Mouse (Mus musculus) limb, embryonic 14.5 days (tissue): ENCODE results near the gene Gm17651. TPM values are rescaled to one million over a fixed set of nuclear protein-coding genes. Genes with fewer than 3 reads are reported as not detected.

Experiments used
- ATAC-seq: fragments of 200-750 bp; cut with Nextera tagmentation; 2 replicates; pipeline ENCODE4 v1.8.0; 2017; ENCODE audit warnings: low read depth, moderate number of reproducible peaks, moderate TSS enrichment; ENCODE audit not compliant: low FRiP score
- DNase-seq: peaks from one replicate; pipeline ENCODE4 v3.0.0-alpha.2; 2015; ENCODE audit warnings: low spot score
- H3K27ac ChIP-seq: fragments of 300-500 bp; sonication (generic); replicated peaks from 2 replicates; pipeline ENCODE4 v1.5.1; 2014; ENCODE audit warnings: low read depth, mild to moderate bottlenecking, low read length, moderate library complexity, mixed read lengths
- H3K27me3 ChIP-seq: fragments of 300-500 bp; sonication (generic); 2 replicates; pipeline ENCODE4 v1.6.1; 2014; ENCODE audit warnings: low read length, mixed read lengths; ENCODE audit not compliant: control insufficient read depth, insufficient read depth
- H3K36me3 ChIP-seq: fragments of 300-500 bp; sonication (generic); 2 replicates; pipeline ENCODE4 v1.6.1; 2014; ENCODE audit warnings: mild to moderate bottlenecking, low read length, moderate library complexity, mixed read lengths; ENCODE audit not compliant: control insufficient read depth, insufficient read depth
- H3K4me1 ChIP-seq: fragments of 300-500 bp; sonication (generic); 2 replicates; pipeline ENCODE4 v1.6.1; 2014; ENCODE audit warnings: antibody characterized with exemption, low read length, mixed read lengths; ENCODE audit not compliant: control insufficient read depth, insufficient read depth
- H3K4me2 ChIP-seq: fragments of 300-500 bp; sonication (generic); replicated peaks from 2 replicates; pipeline ENCODE4 v1.6.1; 2014; ENCODE audit warnings: low read depth, mild to moderate bottlenecking, low read length, moderate library complexity; ENCODE audit not compliant: severe bottlenecking
- H3K4me3 ChIP-seq: fragments of 300-500 bp; sonication (generic); replicated peaks from 2 replicates; pipeline ENCODE4 v1.5.1; 2014; ENCODE audit warnings: low read length
- H3K9ac ChIP-seq: fragments of 300-500 bp; sonication (generic); 2 replicates; pipeline ENCODE4 v1.6.1; 2014; ENCODE audit warnings: mild to moderate bottlenecking, low read depth, low read length, moderate library complexity; ENCODE audit not compliant: severe bottlenecking
- H3K9me3 ChIP-seq: fragments of 300-500 bp; sonication (generic); 2 replicates; pipeline ENCODE4 v1.6.1; 2016; ENCODE audit warnings: low read length; ENCODE audit not compliant: control insufficient read depth
- POLR2A ChIP-seq: fragments of 200-500 bp; IDR thresholded peaks from 2 replicates; pipeline ENCODE4 v1.8.0; 2012; ENCODE audit warnings: inconsistent platforms, mild to moderate bottlenecking, moderate library complexity, borderline replicate concordance; ENCODE audit not compliant: insufficient read depth, insufficient read length; ENCODE audit errors: extremely low read depth
- WGBS: fragments of 180-500 bp; shearing (Covaris S2); extraction: QIAGEN DNeasy Blood & Tissue Kit; methylation state at CpG from one replicate; pipeline ENCODE4 v1.1.7; 2014; 5-methylcytosine and 5-hydroxymethylcytosine counted together
- polyA plus RNA-seq, 2 experiments: library from polyadenylated mRNA; depleted of rRNA in 1 of 2; stranded (reverse) in 1 of 2; unstranded in 1 of 2; fragments of >200 nt; fragmentation: Nextera tagmentation in 1 of 2; extraction: Ambion mirVana in 1 of 2; gene quantifications; 2 replicates each; pipeline versions ENCODE4 v1.2.1 to v1.2.3; 2012 to 2014

Gm17651 gene
- polyA plus RNA-seq, 2 experiments = not detected

DNA sequence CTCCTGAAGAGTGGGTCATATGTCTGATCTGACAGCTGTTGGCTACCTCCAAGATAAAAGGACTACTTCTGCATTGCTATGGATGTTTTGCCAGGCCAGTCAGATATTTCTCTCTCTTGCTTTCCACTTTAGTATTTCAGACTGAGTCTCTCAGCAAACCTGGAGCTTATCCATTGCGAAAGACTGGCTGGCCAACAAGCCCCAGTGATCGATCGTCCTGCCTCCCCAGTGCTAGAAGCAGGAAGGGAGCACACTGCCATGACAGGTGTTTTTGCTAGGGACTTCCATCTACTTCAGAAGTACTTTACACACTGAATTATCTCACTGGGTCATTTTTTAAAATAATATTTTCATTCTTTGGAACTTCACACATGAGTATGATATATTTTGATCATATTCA lies 3.9 kb upstream of the Gm17651 start:
- no peak overlapping the region for H3K9ac ChIP-seq
- H3K4me2 ChIP-seq = no peak overlapping the region
- H3K4me1 ChIP-seq = peaks cover 6% of the 10 kb centered on the region
- WGBS = 87% methylated on average over 3 of the region's 3 CpGs
- ATAC-seq (no peak), DNase-seq (no peak)
- no peaks in the 10 kb centered on the region for H3K27me3 ChIP-seq
- TF ChIP-seq POLR2A = no peak
- no peak overlapping the region for H3K4me3 ChIP-seq
- no peaks in the 10 kb centered on the region for H3K9me3 ChIP-seq
- no peaks in the 10 kb centered on the region for H3K36me3 ChIP-seq
- no peak overlapping the region for H3K27ac ChIP-seq

DNA sequence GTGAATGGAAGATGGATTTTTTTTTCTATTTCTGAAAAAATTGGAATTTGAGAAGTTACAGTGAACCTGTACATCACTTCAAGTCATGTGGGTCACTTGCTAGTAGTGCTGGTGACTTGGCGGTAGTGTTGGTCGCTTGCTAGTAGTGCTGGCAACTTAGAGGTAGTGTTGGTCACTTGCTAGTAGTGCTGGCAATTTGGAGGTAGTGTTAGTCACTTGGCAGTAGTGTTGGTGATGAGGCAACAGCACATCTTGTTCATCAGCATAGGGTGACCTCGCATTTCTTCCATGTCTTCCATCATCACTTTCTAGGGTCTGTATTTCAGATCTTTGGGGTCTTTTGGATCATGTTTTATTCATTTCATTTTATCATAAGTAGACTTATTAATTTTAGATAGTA lies 1.6 kb upstream of the Gm17651 start:
- Histone ChIP-seq H3K36me3 (peaks cover 5% of the 10 kb centered on the region), H3K4me1 (peaks cover 3% of the 10 kb centered on the region; the same call in 1 of the 2 replicates), H3K4me3 (no peak overlapping the region), H3K4me2 (no peak overlapping the region), H3K27ac (no peak overlapping the region), H3K27me3 (no peaks in the 10 kb centered on the region), H3K9ac (no peak overlapping the region), H3K9me3 (no peaks in the 10 kb centered on the region)
- no peak for TF ChIP-seq POLR2A
- ATAC-seq (no peak), DNase-seq (no peak)
- WGBS = 90% methylated on average over 3 of the region's 3 CpGs

DNA sequence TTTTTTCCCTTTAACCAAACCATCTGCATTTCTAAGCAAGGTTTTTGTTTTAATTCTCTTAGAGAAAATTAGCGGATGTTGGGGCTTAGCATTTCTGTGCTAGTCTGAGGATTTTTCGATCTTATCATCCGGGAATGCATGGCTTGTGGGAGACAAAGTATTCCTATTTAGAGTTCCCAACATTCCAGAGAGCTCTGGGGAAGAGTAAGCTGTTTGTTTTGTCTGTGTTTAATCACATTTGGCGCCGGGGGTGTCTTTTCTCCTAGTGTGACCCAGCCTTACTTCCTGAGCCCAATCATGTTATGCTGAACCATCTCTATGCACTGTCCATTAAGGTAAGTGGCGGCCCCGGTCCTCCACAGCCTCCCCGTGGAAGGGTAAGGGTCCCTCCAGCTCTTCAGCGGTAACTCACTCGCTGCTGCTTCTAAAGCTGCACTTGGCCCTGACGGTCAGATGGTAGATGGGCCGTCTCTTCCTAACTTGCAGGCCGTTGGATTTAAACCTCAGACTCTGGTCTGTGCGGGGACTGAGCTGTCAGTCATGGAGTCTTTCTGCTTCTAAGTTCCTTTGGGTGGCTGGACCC lies 7.3 kb downstream of the Gm17651 start:
- Histone ChIP-seq H3K27ac (no peak overlapping the region), H3K9ac (no peak overlapping the region), H3K36me3 (peaks cover 70% of the 10 kb centered on the region), H3K4me1 (no peaks in the 10 kb centered on the region), H3K9me3 (no peaks in the 10 kb centered on the region), H3K4me3 (no peak overlapping the region), H3K27me3 (no peaks in the 10 kb centered on the region), H3K4me2 (no peak overlapping the region)
- WGBS = 83% methylated on average over 14 of the region's 14 CpGs
- TF ChIP-seq POLR2A = no peak
- ATAC-seq (no peak), DNase-seq (no peak)

DNA sequence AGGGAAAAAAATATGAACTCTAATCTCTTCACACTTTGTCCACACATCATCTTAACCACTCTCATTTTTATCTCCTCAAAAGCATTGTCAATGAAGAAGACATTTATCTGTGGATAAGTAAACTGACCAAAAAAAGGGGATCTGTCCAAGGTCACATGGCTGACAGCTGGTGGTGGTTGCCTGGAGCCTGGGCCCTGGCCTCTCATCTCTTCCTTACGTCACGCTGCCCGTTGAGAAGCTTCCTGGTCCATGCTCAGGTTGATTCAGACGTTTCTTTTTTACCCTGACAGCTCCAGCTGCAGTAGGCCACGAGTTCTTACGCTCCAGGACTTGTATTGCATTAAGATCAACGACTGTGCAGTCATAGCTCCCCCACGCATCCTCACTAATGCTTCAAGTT lies 8.3 kb downstream of the Gm17651 start:
- WGBS = 80% methylated on average over 8 of the region's 8 CpGs
- ATAC-seq = no peak
- peaks cover 69% of the 10 kb centered on the region for H3K36me3 ChIP-seq
- H3K27me3 ChIP-seq = no peaks in the 10 kb centered on the region
- no peak for TF ChIP-seq POLR2A
- no peak overlapping the region for H3K27ac ChIP-seq
- no peaks in the 10 kb centered on the region for H3K9me3 ChIP-seq
- no peak overlapping the region for H3K4me3 ChIP-seq
- no peaks in the 10 kb centered on the region for H3K4me1 ChIP-seq
- no peak overlapping the region for H3K9ac ChIP-seq
- no peak overlapping the region for H3K4me2 ChIP-seq
- DNase-seq = no peak

DNA sequence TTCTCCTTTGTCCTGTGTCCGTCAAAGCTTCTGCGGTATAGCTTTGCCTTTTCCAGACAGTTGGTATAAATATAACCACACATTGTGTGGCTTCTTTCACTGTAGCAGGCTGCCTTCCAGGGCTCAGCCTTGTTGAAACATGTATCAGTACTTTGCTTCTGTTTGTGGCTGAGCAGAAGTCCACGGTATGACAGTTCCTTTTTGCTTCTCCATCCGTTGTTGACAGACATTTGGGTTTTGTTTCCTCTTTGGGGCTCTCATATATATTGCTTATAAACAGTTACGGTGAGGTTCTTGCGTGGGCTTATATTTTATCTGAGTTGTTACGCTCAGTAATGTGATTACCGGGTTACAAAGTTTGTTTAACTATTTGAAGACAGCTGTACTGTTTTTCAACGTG lies 9.0 kb downstream of the Gm17651 start:
- ATAC-seq = no peak
- TF ChIP-seq POLR2A = no peak
- 85% methylated on average over 9 of the region's 9 CpGs for WGBS

DNA sequence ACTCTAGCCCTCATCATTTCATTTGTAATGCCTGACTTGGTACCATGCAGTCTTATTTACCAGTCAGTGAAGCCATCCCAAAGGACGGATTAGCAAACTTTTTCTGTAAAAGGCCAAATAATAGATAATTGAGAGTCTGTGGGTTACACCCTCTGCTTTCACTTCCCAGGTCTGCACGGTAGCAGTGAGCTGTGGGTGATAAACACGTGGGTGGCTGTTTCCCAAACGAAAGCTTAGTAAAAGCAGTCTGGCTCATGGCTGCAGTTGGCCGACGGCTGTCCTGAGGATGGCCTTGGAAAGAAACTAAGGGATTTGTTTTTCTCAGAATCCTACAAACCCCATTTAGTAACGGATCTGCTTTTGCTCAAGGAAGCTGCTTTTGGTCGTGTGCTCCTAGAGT lies 13.3 kb downstream of the Gm17651 start:
- Histone ChIP-seq H3K27me3 (no peaks in the 10 kb centered on the region), H3K4me3 (no peak overlapping the region), H3K4me2 (no peak overlapping the region), H3K9me3 (no peaks in the 10 kb centered on the region), H3K27ac (no peak overlapping the region), H3K4me1 (0 out of 2 replicates have a peak, but pooled peaks cover 11% of the 10 kb centered on the region), H3K36me3 (peaks cover 34% of the 10 kb centered on the region), H3K9ac (no peak overlapping the region)
- WGBS = 46% methylated on average over 8 of the region's 8 CpGs
- DNase-seq = no peak
- no peak for ATAC-seq
- no peak for TF ChIP-seq POLR2A

More for the DNA sequence above, 9.0 kb downstream of the Gm17651 start:
- Histone ChIP-seq H3K36me3 (peaks cover 62% of the 10 kb centered on the region), H3K4me1 (no peaks in the 10 kb centered on the region), H3K27me3 (no peaks in the 10 kb centered on the region), H3K4me3 (no peak overlapping the region), H3K9ac (no peak overlapping the region), H3K27ac (no peak overlapping the region), H3K9me3 (no peaks in the 10 kb centered on the region), H3K4me2 (no peak overlapping the region)
- no peak for DNase-seq
